Mouse (Mus musculus): ENCODE data around the gene Tlr3. TPM values are rescaled to one million over a fixed set of nuclear protein-coding genes. Genes with fewer than 3 reads are reported as not detected.

The Tlr3 gene
- polyA plus RNA-seq, 1 experiment from 2014 or later, result 4.9 TPM

DNA sequence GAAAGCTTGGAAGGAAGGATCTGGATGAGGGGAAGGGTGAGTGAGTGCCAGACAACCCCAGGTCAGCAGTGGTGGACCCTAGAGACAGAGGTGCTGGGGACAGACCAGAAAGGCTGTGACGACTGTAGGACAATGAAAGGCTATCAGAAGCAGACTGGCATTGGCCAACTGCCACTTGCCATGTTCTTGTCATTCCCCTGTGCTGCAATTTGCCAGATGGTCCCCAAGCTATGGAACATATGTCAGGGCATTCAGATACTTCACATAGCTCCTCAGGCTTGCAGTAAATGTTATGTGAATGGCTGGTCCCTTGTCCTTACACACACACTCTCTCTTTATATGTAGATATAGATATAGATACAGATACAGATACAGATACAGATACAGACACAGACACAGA lies 27.6 kb downstream of the Tlr3 start:
- in situ Hi-C loops (cut with MboI; ENCODE audit: low pct_unique_long_range_greater_than_20kb), result no loop called here
- CTCF ChIA-PET, result interaction anchor here (1.2 kb wide), 1 partner anchor 17 kb away, joined by 3 read pairs; no protein-coding TSS in a partner anchor

GRCm38 (mm10) chr8:45381963-45382347 lies 28.9 kb downstream of the Tlr3 start, which contains the start of gene Fam149a:
TSS of gene Fam149a (minus strand) at chr8:45382291.
- ATAC-seq (no peak), DNase-seq (ENCODE audit: low read depth, low spot score) (no peak)
- peaks cover 67% of the 10 kb centered on the region for H3K27me3 ChIP-seq
- in situ Hi-C loops (cut with MboI; ENCODE audit: low pct_unique_long_range_greater_than_20kb), result no loop called here
- POLR2A ChIA-PET, result no interaction called here
- TF ChIP-seq CTCF (IDR thresholded peaks at IDR 0.05), result no peak
- CTCF ChIA-PET, result no interaction called here

More for the DNA sequence above, 27.6 kb downstream of the Tlr3 start:
- ATAC-seq (no peak), DNase-seq (ENCODE audit: low read depth, low spot score) (no peak)
- POLR2A ChIA-PET, result no interaction called here
- TF ChIP-seq CTCF (IDR thresholded peaks at IDR 0.05), result no peak
- peaks cover 61% of the 10 kb centered on the region for H3K27me3 ChIP-seq

GRCm38 (mm10) chr8:45381075-45381962 lies 29.6 kb downstream of the Tlr3 start:
- H3K27me3 ChIP-seq, result peaks cover 62% of the 10 kb centered on the region
- ATAC-seq (no peak), DNase-seq (ENCODE audit: low read depth, low spot score) (no peak)
- in situ Hi-C loops (cut with MboI; ENCODE audit: low pct_unique_long_range_greater_than_20kb), result no loop called here
- ChIA-PET CTCF (no interaction called here), POLR2A (no interaction called here)
- no peak for TF ChIP-seq CTCF (IDR thresholded peaks at IDR 0.05)

DNA sequence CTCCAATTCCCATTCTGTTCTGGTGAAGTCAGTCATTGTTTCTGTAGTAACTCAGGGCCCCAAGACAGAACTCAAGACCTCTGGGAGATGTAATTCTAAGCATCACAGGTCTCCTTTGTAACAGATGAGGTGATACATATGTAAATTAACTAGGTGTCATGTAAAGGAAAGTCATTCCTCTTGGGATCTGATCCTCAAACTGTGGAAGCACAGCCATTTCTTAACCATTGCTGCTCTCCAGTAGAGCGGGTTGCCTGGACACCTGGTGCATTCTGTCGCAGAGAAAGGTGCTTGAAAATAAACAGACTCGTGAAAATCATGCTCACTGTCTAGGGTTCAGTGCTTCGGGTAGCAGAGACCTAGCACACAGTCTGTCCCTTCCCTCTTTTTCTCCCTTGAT lies 30.3 kb downstream of the Tlr3 start:
- in situ Hi-C loops (cut with MboI; ENCODE audit: low pct_unique_long_range_greater_than_20kb), result no loop called here
- DNase-seq (ENCODE audit: low read depth, low spot score) (no peak), ATAC-seq (no peak)
- CTCF ChIA-PET, result no interaction called here
- no peak for TF ChIP-seq CTCF (IDR thresholded peaks at IDR 0.05)
- peaks cover 58% of the 10 kb centered on the region for H3K27me3 ChIP-seq
- POLR2A ChIA-PET, result no interaction called here

GRCm38 (mm10) chr8:45374071-45374470 lies 36.8 kb downstream of the Tlr3 start:
- TF ChIP-seq CTCF (IDR thresholded peaks at IDR 0.05), result no peak
- ChIA-PET CTCF (interaction anchor here (0.9 to 1.1 kb wide), 2 partner anchors 11 to 12 kb away, joined by 3 to 5 read pairs; no protein-coding TSS in a partner anchor), POLR2A (no interaction called here)
- ATAC-seq (no peak), DNase-seq (ENCODE audit: low read depth, low spot score) (no peak)
- in situ Hi-C loops (cut with MboI; ENCODE audit: low pct_unique_long_range_greater_than_20kb), result no loop called here
- peaks cover 65% of the 10 kb centered on the region for H3K27me3 ChIP-seq

DNA sequence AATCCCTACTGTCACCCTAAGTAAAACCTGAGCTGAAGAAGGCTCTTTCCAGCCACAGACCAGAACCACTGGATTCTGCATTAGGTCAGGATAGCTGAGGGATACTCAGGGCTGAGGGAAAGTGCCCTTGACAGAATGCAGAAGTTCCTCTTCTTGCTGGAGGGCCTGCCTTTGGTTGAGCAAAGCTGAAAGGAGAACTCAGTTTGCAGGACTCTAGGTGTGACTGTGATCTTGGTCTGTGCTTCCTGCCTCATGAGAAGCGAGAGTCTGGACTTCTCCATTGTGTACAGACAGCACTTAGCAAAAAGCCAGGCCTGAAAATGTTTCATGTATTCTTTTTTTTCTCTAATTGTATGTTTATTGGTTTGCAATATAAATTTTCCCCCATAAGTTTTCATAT lies 43.7 kb downstream of the Tlr3 start:
- DNase-seq (ENCODE audit: low read depth, low spot score), result no peak
- ChIA-PET CTCF (no interaction called here), POLR2A (no interaction called here)
- peaks cover 29% of the 10 kb centered on the region for H3K27me3 ChIP-seq
- in situ Hi-C loops (cut with MboI; ENCODE audit: low pct_unique_long_range_greater_than_20kb), result no loop called here
- no peak for TF ChIP-seq CTCF (IDR thresholded peaks at IDR 0.05)
- ATAC-seq, result no peak

- ChIA-PET CTCF (interaction anchor here (1.7 to 2.3 kb wide), 2 partner anchors 10 to 571 kb away, joined by 4 to 5 read pairs; partner anchors contain the start of gene Ccdc110), POLR2A (no interaction called here)
- H3K27me3 ChIP-seq, result peaks cover 7% of the 10 kb centered on the region
- in situ Hi-C loops (cut with MboI; ENCODE audit: low pct_unique_long_range_greater_than_20kb), result loop anchor here (5.0 kb wide), 1 partner anchor 574 kb away; no protein-coding TSS in a partner anchor
- TF ChIP-seq CTCF (IDR thresholded peaks at IDR 0.05), result no peak
- no peak for ATAC-seq
- DNase-seq (ENCODE audit: low read depth, low spot score), result no peak
These were observed 47.7 kb downstream of the Tlr3 start for GRCm38 (mm10) chr8:45363220-45363619.

- POLR2A ChIA-PET, result no interaction called here
- no peak for DNase-seq (ENCODE audit: low read depth, low spot score)
- H3K27me3 ChIP-seq, result peaks cover 7% of the 10 kb centered on the region
- CTCF ChIA-PET, result interaction anchor here (2.3 kb wide), 1 partner anchor 11 kb away, joined by 5 read pairs; no protein-coding TSS in a partner anchor
- TF ChIP-seq CTCF (IDR thresholded peaks at IDR 0.05), result peak; percentile 60
- in situ Hi-C loops (cut with MboI; ENCODE audit: low pct_unique_long_range_greater_than_20kb), result loop anchor here (5.0 kb wide), 1 partner anchor 575 kb away; no protein-coding TSS in a partner anchor
- no peak for ATAC-seq
These were observed 48.6 kb downstream of the Tlr3 start for GRCm38 (mm10) chr8:45362323-45362722.

- no peaks in the 10 kb centered on the region for H3K27me3 ChIP-seq
- DNase-seq (ENCODE audit: low read depth, low spot score) (no peak), ATAC-seq (no peak)
- in situ Hi-C loops (cut with MboI; ENCODE audit: low pct_unique_long_range_greater_than_20kb), result no loop called here
- CTCF ChIA-PET, result interaction anchor here (1.1 to 1.2 kb wide), 2 partner anchors 14 to 17 kb away, joined by 5 to 6 read pairs; no protein-coding TSS in a partner anchor
- TF ChIP-seq CTCF (IDR thresholded peaks at IDR 0.05), result peak; percentile 43
- POLR2A ChIA-PET, result no interaction called here
These were observed 51.7 kb downstream of the Tlr3 start for GRCm38 (mm10) chr8:45359091-45359605.

DNA sequence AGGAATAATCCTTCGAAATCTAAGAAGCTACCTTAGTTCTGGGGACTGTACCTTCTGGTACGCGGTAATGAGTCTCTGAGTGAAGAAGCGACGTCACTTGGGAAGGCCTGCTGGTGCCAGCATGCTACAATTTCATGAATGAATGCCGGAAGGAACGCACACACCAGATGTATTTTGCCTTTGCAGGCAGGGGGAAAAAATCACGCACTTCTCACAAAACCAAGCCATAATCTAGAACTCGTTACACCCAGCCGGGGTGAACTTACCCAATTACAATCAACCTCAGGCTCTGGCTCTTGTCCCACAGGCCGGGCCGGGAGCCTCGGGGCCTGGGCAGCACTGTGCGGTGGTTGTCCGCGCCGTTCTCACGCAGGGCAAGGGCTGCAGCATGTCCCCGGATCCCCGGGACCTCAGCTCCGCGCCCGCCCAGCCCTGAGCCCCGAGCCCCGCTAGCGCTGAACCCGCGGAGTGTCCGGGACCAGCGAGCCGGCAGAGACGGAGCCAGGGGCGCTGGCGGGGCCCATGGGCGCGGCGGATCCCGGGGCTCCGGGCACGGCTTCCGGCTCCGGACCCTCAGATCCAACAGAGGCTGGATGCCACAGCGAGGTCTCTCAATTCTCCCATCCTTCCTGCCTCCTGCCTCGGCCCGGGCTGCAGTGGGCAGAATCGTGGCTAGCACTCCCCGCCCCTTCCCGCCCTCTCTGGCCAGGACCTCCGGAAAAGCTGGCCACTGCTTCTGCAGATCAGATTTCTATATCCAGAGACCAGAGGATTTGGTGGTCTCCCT lies 52.6 kb downstream of the Tlr3 start:
- peak; percentile 91 for ATAC-seq
- ChIA-PET CTCF (interaction anchor here (1.1 to 1.2 kb wide), 2 partner anchors 13 to 16 kb away, joined by 5 to 6 read pairs; no protein-coding TSS in a partner anchor), POLR2A (no interaction called here)
- DNase-seq (ENCODE audit: low read depth, low spot score), result no peak
- in situ Hi-C loops (cut with MboI; ENCODE audit: low pct_unique_long_range_greater_than_20kb), result no loop called here
- no peaks in the 10 kb centered on the region for H3K27me3 ChIP-seq
- no peak for TF ChIP-seq CTCF (IDR thresholded peaks at IDR 0.05)
